In the genomic region with DNA sequence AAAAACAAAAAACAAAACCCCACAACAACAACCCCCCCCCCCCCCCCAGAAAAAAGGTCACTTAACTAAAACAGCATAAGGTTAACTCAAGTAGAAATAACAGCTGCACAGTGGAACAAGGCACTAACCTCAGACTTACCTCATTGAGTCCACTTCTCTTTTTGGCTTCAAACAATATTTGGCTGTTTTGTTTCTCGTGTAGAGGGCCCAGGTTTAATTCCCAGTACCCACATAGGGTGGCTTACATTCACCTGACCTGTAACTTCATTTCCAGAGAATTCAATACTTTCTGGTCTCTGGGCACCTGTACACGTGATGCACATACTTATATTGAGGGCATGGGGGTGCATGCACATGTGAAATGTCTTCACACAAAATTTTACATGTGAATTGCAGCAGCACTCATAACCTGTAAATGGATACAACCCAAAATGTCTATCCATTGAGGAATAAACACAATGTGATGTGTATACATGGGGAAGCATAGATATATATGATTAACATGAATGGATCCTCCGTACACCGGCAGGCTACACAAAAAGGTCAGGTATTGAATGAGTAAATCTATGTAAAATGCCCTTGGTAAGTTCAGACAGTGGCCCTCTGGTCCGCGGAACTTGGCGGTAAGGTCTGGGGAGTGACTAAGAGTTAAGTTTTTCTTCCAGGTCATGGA, we compare ENCODE assay signal across 7 mouse cellular contexts. TPM values are rescaled to one million over a fixed set of nuclear protein-coding genes. Genes with fewer than 3 reads are reported as not detected.
A peak's percentile ranks its signal among the peaks of the same experiment; 100 is the strongest.
DNase-seq lines count a peak whose midpoint lies in the region; ATAC-seq and TF ChIP-seq lines count a peak whose summit lies in the region.

No protein-coding gene starts in this region.

- no peaks in the 10 kb centered on the region for H3K27me3 ChIP-seq in lung, embryonic 15.5 days
- no peaks in the 10 kb centered on the region for H3K27me3 ChIP-seq in intestine, postnatal 0 days (replicated peaks; ENCODE audit: control insufficient read depth, insufficient read depth, low read length)
- H3K27me3 ChIP-seq in splenic B cell, adult 2 months (ENCODE audit: control insufficient read depth, insufficient read depth, low read length, poor library complexity, severe bottlenecking) = no peaks in the 10 kb centered on the region

- 11% methylated on average over 7 of the region's 7 CpGs for WGBS in lung, embryonic 15.5 days
- WGBS in intestine, postnatal 0 days = 12% methylated on average over 7 of the region's 7 CpGs

- H3K4me1 ChIP-seq in lung, embryonic 15.5 days = peaks cover 49% of the 10 kb centered on the region
- peaks cover 13% of the 10 kb centered on the region for H3K4me1 ChIP-seq in intestine, postnatal 0 days (replicated peaks; ENCODE audit: control insufficient read depth, insufficient read depth, low read length)

- ATAC-seq in lung, embryonic 15.5 days (ENCODE audit: borderline replicate concordance, extremely low read depth, low FRiP score, low TSS enrichment) = no peak
- ATAC-seq in intestine, postnatal 0 days = no peak

- H3K9me3 ChIP-seq in lung, embryonic 15.5 days = no peaks in the 10 kb centered on the region
- H3K9me3 ChIP-seq in intestine, postnatal 0 days (ENCODE audit: control insufficient read depth) = no peaks in the 10 kb centered on the region

- DNase-seq in lung, postnatal 14 days = no peak
- peak; percentile 27 for DNase-seq in embryo, embryonic 10 days (ENCODE audit: low spot score)
- peak; percentile 81 for DNase-seq in splenic B cell, adult 2 months (ENCODE audit: low read depth, low spot score)
- no peak for DNase-seq in layer of hippocampus, postnatal 14 days (ENCODE audit: low spot score in 2 of 2)
- DNase-seq in thymus, postnatal 0 days (ENCODE audit: low spot score) = no peak

- peaks cover 24% of the 10 kb centered on the region for H3K36me3 ChIP-seq in lung, embryonic 15.5 days
- peaks cover 20% of the 10 kb centered on the region for H3K36me3 ChIP-seq in intestine, postnatal 0 days (ENCODE audit: control insufficient read depth, insufficient read depth)
- peaks cover 12% of the 10 kb centered on the region for H3K36me3 ChIP-seq in splenic B cell, adult 2 months (ENCODE audit: control insufficient read depth, insufficient read depth, low read length, poor library complexity, severe bottlenecking)

- H3K9ac ChIP-seq in lung, embryonic 15.5 days = no peak overlapping the region
- 0 out of 2 replicates have a peak overlapping the region, but pooled peaks have one; percentile 78 for H3K9ac ChIP-seq in intestine, postnatal 0 days (ENCODE audit: low read depth, low read length)

- no peak for TF ChIP-seq CTCF in intestine, postnatal 0 days (IDR thresholded peaks at IDR 0.05; ENCODE audit: low read depth)

- H3K4me2 ChIP-seq in lung, embryonic 15.5 days = peak overlapping the region; percentile 94
- H3K4me2 ChIP-seq in intestine, postnatal 0 days (replicated peaks; ENCODE audit: low read depth) = peak overlapping the region; percentile 94

- peak overlapping the region; percentile 99 for H3K27ac ChIP-seq in lung, embryonic 15.5 days
- 0 out of 2 replicates have a peak overlapping the region, but pooled peaks have one; percentile 97 for H3K27ac ChIP-seq in intestine, postnatal 0 days (ENCODE audit: low read depth, low read length)

- no peak overlapping the region for H3K4me3 ChIP-seq in lung, embryonic 15.5 days
- H3K4me3 ChIP-seq in intestine, postnatal 0 days (ENCODE audit: low read depth, low read length) = no peak overlapping the region

RNA-seq across cellular contexts. Expression of a gene that starts 4.2 kb away (rescaled TPM):
- polyA plus RNA-seq in lung, embryonic 15.5 days (2015; fragmentation: Nextera tagmentation; extraction: Ambion mirVana) = 7.5 and 9.7 TPM in 2 replicates
- polyA plus RNA-seq in intestine, postnatal 0 days (2015; fragmentation: Nextera tagmentation; extraction: Ambion mirVana) = 4.3 and 4.4 TPM in 2 replicates
- 10 to 100 TPM; 33.9 to 38.2 TPM for total RNA-seq in layer of hippocampus, postnatal 14 days (2021)
- polyA plus RNA-seq in thymus, postnatal 0 days (2015; fragmentation: Nextera tagmentation; extraction: Ambion mirVana) = 3.3 and 4.0 TPM in 2 replicates

RNA-seq across cellular contexts. Expression of a gene that starts 4.3 kb away (rescaled TPM):
- polyA plus RNA-seq in lung, embryonic 15.5 days (2015; fragmentation: Nextera tagmentation; extraction: Ambion mirVana) = 164 and 167 TPM in 2 replicates
- polyA plus RNA-seq in intestine, postnatal 0 days (2015; fragmentation: Nextera tagmentation; extraction: Ambion mirVana) = 90.6 and 103 TPM in 2 replicates
- 100 to 1,000 TPM; 120 to 122 TPM for total RNA-seq in layer of hippocampus, postnatal 14 days (2021)
- 269 and 272 TPM in 2 replicates for polyA plus RNA-seq in thymus, postnatal 0 days (2015; fragmentation: Nextera tagmentation; extraction: Ambion mirVana)

RNA-seq across cellular contexts. Expression of a gene that starts 16.2 kb away (rescaled TPM):
- polyA plus RNA-seq in lung, embryonic 15.5 days (2015; fragmentation: Nextera tagmentation; extraction: Ambion mirVana) = 20.8 and 22.5 TPM in 2 replicates
- 48.7 and 50.2 TPM in 2 replicates for polyA plus RNA-seq in intestine, postnatal 0 days (2015; fragmentation: Nextera tagmentation; extraction: Ambion mirVana)
- 10 to 100 TPM; 24.0 to 25.4 TPM for total RNA-seq in layer of hippocampus, postnatal 14 days (2021)
- polyA plus RNA-seq in thymus, postnatal 0 days (2015; fragmentation: Nextera tagmentation; extraction: Ambion mirVana) = 13.1 and 13.6 TPM in 2 replicates

Comparison
In these comparisons a context has a peak if more than half of its experiments do, and no peak if none do; other contexts are left out.
1. DNase-seq: peak in embryo, embryonic 10 days (single experiment) and splenic B cell, adult 2 months (single experiment); none in lung, postnatal 14 days (single experiment), layer of hippocampus, postnatal 14 days (0 of 2) and thymus, postnatal 0 days (single experiment).